Mouse (Mus musculus): ENCODE data around the gene Irs3. TPM values are rescaled to one million over a fixed set of nuclear protein-coding genes. Genes with fewer than 3 reads are reported as not detected.

The Irs3 gene
- polyA plus RNA-seq, 1 experiment from 2014 or later = 0.22 TPM

DNA sequence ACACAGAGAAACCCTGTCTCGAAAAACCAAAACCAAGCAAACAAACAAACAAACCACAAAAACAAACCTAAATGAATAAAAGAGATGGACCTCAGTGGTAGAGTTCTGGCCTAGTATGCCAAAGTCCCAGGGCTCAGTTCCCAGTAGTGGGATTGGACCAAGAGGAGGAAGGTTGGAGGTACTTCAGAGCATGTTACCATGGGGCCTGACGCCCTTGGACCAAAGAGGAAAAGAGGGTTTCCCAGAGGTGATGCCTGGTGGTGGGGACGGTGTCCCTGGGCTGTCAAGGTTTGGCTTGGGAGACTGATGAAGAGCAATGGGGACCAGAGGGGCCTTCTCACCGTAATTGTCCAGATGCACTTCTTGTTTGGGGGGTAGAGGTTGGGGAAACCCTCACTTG is 35.5 kb downstream of the Irs3 start:
- peaks cover 2% of the 10 kb centered on the region; the same call in 1 of the 2 replicates for H3K27me3 ChIP-seq (ENCODE audit: control insufficient read depth, insufficient read depth, low read length)
- no peaks in the 10 kb centered on the region for H3K36me3 ChIP-seq (ENCODE audit: control insufficient read depth, insufficient read depth, low read length)
- no peak overlapping the region for H3K4me2 ChIP-seq (replicated peaks; ENCODE audit: low read depth, low read length)
- WGBS = 62% methylated on average over 4 of the region's 4 CpGs
- H3K9ac ChIP-seq (ENCODE audit: low read depth, low read length) = no peak overlapping the region; the same call in 1 of the 2 replicates
- ATAC-seq (ENCODE audit: low FRiP score) = no peak
- H3K4me3 ChIP-seq (ENCODE audit: low read depth, low read length) = no peak overlapping the region
- no peak for DNase-seq (ENCODE audit: low spot score)
- no peak overlapping the region for H3K27ac ChIP-seq (ENCODE audit: low read depth, low read length)
- peaks cover 13% of the 10 kb centered on the region; the same call in 1 of the 2 replicates for H3K4me1 ChIP-seq (replicated peaks; ENCODE audit: control insufficient read depth, insufficient read depth, low read length)
- H3K9me3 ChIP-seq (ENCODE audit: control insufficient read depth, low read length) = no peaks in the 10 kb centered on the region

GRCm38 (mm10) chr5:137609292-137609691 is 36.2 kb downstream of the Irs3 start:
- H3K9me3 ChIP-seq (ENCODE audit: control insufficient read depth, low read length) = no peaks in the 10 kb centered on the region
- H3K4me2 ChIP-seq (replicated peaks; ENCODE audit: low read depth, low read length) = no peak overlapping the region
- no peak overlapping the region for H3K4me3 ChIP-seq (ENCODE audit: low read depth, low read length)
- no peak overlapping the region for H3K27ac ChIP-seq (ENCODE audit: low read depth, low read length)
- H3K36me3 ChIP-seq (ENCODE audit: control insufficient read depth, insufficient read depth, low read length) = no peaks in the 10 kb centered on the region
- H3K4me1 ChIP-seq (replicated peaks; ENCODE audit: control insufficient read depth, insufficient read depth, low read length) = peaks cover 13% of the 10 kb centered on the region; the same call in 1 of the 2 replicates
- no peak overlapping the region for H3K9ac ChIP-seq (ENCODE audit: low read depth, low read length)
- 61% methylated on average over 3 of the region's 3 CpGs for WGBS
- no peak for DNase-seq (ENCODE audit: low spot score)
- H3K27me3 ChIP-seq (ENCODE audit: control insufficient read depth, insufficient read depth, low read length) = peaks cover 2% of the 10 kb centered on the region; the same call in 1 of the 2 replicates
- ATAC-seq (ENCODE audit: low FRiP score) = no peak

DNA sequence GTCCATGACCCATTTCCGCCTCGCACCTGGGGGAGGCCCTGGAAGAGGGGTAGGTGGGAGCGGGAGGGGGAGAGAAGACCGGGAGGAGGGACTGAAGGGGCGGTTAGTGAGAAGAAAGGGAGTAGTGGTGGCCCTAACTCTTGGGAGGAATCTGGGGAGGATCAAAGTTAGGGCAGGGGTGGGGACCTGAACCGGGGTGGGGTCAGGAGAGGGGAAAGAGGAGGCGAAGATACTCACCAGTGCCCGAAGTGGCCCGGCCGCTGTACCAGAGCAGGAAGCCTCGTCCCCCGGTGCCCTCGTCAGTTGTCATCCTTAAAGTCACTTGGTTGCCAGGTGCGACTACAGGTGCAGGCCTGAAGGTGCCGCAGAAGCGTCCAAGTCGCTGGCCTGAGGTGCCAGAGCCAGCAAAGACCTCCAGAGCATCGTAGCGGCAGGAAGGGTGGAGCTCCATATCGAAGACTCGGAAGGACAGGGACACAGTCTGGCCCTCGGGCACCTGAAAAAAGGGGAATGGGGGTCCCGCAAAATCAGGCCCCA is 36.8 kb downstream of the Irs3 start:
- peaks cover 13% of the 10 kb centered on the region; the same call in 1 of the 2 replicates for H3K4me1 ChIP-seq (replicated peaks; ENCODE audit: control insufficient read depth, insufficient read depth, low read length)

GRCm38 (mm10) chr5:137607860-137608653 is 37.5 kb downstream of the Irs3 start:
- peak overlapping the region; percentile 10; the same call in 1 of the 2 replicates for H3K4me3 ChIP-seq (ENCODE audit: low read depth, low read length)
- no peak overlapping the region for H3K27ac ChIP-seq (ENCODE audit: low read depth, low read length)
- WGBS = 16% methylated on average over 25 of the region's 26 CpGs
- peaks cover 2% of the 10 kb centered on the region; the same call in 1 of the 2 replicates for H3K27me3 ChIP-seq (ENCODE audit: control insufficient read depth, insufficient read depth, low read length)
- DNase-seq (ENCODE audit: low spot score) (no peak), ATAC-seq (ENCODE audit: low FRiP score) (no peak)
- peak overlapping the region; percentile 19 for H3K4me2 ChIP-seq (replicated peaks; ENCODE audit: low read depth, low read length)
- no peak overlapping the region for H3K9ac ChIP-seq (ENCODE audit: low read depth, low read length)
- H3K9me3 ChIP-seq (ENCODE audit: control insufficient read depth, low read length) = no peaks in the 10 kb centered on the region
- peaks cover 13% of the 10 kb centered on the region; the same call in 1 of the 2 replicates for H3K4me1 ChIP-seq (replicated peaks; ENCODE audit: control insufficient read depth, insufficient read depth, low read length)
- no peaks in the 10 kb centered on the region for H3K36me3 ChIP-seq (ENCODE audit: control insufficient read depth, insufficient read depth, low read length)

More for the DNA sequence above, 36.8 kb downstream of the Irs3 start:
- H3K9ac ChIP-seq (ENCODE audit: low read depth, low read length) = no peak overlapping the region
- WGBS = 18% methylated on average over 21 of the region's 23 CpGs
- ATAC-seq (ENCODE audit: low FRiP score) (no peak), DNase-seq (ENCODE audit: low spot score) (no peak)
- peak overlapping the region; percentile 19 for H3K4me2 ChIP-seq (replicated peaks; ENCODE audit: low read depth, low read length)
- peaks cover 2% of the 10 kb centered on the region; the same call in 1 of the 2 replicates for H3K27me3 ChIP-seq (ENCODE audit: control insufficient read depth, insufficient read depth, low read length)
- peak overlapping the region; percentile 10; the same call in 1 of the 2 replicates for H3K4me3 ChIP-seq (ENCODE audit: low read depth, low read length)
- no peak overlapping the region for H3K27ac ChIP-seq (ENCODE audit: low read depth, low read length)
- H3K9me3 ChIP-seq (ENCODE audit: control insufficient read depth, low read length) = no peaks in the 10 kb centered on the region
- H3K36me3 ChIP-seq (ENCODE audit: control insufficient read depth, insufficient read depth, low read length) = no peaks in the 10 kb centered on the region

DNA sequence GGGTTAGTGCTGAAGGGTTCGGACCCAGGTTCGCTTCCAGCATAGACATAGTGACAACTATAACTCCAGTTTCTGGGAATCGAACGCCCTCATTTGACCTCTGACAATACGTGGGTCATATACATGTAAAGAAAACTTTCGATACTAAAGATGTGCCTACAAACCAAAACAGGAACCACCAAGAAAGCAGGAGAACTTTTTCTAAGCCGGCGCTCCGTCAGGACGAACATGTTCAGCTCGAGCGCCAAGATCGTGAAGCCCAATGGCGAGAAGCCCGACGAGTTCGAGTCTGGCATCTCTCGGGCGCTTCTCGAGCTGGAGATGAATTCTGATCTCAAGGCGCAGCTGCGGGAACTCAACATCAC is 44.2 kb downstream of the Irs3 start:
- under 1% methylated on average over 22 of the region's 22 CpGs for WGBS
- Histone ChIP-seq H3K4me1 (replicated peaks; ENCODE audit: control insufficient read depth, insufficient read depth, low read length) (peaks cover 3% of the 10 kb centered on the region), H3K36me3 (ENCODE audit: control insufficient read depth, insufficient read depth, low read length) (no peaks in the 10 kb centered on the region), H3K27ac (ENCODE audit: low read depth, low read length) (no peak overlapping the region), H3K9ac (ENCODE audit: low read depth, low read length) (peak overlapping the region; percentile 32; the same call in 1 of the 2 replicates), H3K4me2 (replicated peaks; ENCODE audit: low read depth, low read length) (peak overlapping the region; percentile 73), H3K4me3 (ENCODE audit: low read depth, low read length) (peak overlapping the region; percentile 63), H3K9me3 (ENCODE audit: control insufficient read depth, low read length) (no peaks in the 10 kb centered on the region), H3K27me3 (ENCODE audit: control insufficient read depth, insufficient read depth, low read length) (no peaks in the 10 kb centered on the region)
- ATAC-seq (ENCODE audit: low FRiP score) = no peak
- no peak for DNase-seq (ENCODE audit: low spot score)

DNA sequence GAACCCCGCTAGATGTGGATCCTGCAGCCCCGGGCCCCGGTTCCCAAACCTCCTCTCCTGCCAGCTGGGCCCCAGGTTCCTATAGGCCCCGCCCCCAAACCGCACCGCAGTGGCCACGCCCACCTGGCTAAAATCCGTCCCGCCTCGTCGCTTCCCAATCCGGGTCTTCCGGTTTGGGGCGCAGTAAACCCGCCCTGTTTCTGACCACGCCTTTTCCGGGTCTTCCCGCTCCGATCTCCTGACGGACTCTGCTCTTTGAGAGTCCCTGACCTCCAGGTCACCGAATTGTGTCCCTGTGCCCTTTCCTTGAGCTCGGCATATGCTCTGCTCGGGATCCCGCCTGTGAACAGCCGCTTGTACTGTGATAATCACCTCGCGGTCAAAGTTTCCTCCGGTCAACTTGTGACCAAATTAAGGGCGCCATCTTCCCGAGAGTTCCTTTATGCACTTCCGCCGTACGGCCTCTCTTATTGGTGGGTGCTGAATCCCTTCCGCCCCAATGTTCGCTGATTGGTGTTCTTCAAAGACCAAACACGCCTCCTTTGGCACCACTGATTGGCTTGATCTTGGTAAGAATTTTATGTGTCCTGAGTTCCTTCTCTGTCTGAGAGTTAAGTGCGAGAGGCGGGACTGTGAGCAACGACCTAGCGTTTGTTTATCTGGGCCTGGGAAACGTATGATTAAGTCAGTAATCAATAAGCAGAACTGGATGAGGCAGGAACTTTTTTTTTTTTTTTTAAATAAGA is 44.7 kb downstream of the Irs3 start, which contains the start of gene Mospd3:
Mospd3 (minus strand) TSS at position 440 of the 746 bp plus-strand sequence.
- ATAC-seq (ENCODE audit: low FRiP score) (peak; percentile 97), DNase-seq (ENCODE audit: low spot score) (peak; percentile 96)
- peak within 1 kb of the TSS; percentile 80 for H3K27ac ChIP-seq (ENCODE audit: low read depth, low read length)
- peaks cover 3% of the 10 kb centered on the region for H3K4me1 ChIP-seq (replicated peaks; ENCODE audit: control insufficient read depth, insufficient read depth, low read length)
- peak within 1 kb of the TSS; percentile 63 for H3K4me3 ChIP-seq (ENCODE audit: low read depth, low read length)
- no peaks in the 10 kb centered on the region for H3K9me3 ChIP-seq (ENCODE audit: control insufficient read depth, low read length)
- under 1% methylated on average over 41 of the region's 41 CpGs for WGBS
- peak within 1 kb of the TSS; percentile 94 for H3K4me2 ChIP-seq (replicated peaks; ENCODE audit: low read depth, low read length)
- H3K27me3 ChIP-seq (ENCODE audit: control insufficient read depth, insufficient read depth, low read length) = no peaks in the 10 kb centered on the region
- peak within 1 kb of the TSS; percentile 83 for H3K9ac ChIP-seq (ENCODE audit: low read depth, low read length)
- no peaks in the 10 kb centered on the region for H3K36me3 ChIP-seq (ENCODE audit: control insufficient read depth, insufficient read depth, low read length)

- Histone ChIP-seq H3K4me2 (replicated peaks; ENCODE audit: low read depth, low read length) (peak overlapping the region; percentile 94), H3K4me3 (ENCODE audit: low read depth, low read length) (peak overlapping the region; percentile 63), H3K4me1 (replicated peaks; ENCODE audit: control insufficient read depth, insufficient read depth, low read length) (peaks cover 3% of the 10 kb centered on the region), H3K27ac (ENCODE audit: low read depth, low read length) (peak overlapping the region; percentile 47; the same call in 1 of the 2 replicates), H3K36me3 (ENCODE audit: control insufficient read depth, insufficient read depth, low read length) (no peaks in the 10 kb centered on the region), H3K9ac (ENCODE audit: low read depth, low read length) (peak overlapping the region; percentile 83), H3K9me3 (ENCODE audit: control insufficient read depth, low read length) (no peaks in the 10 kb centered on the region), H3K27me3 (ENCODE audit: control insufficient read depth, insufficient read depth, low read length) (no peaks in the 10 kb centered on the region)
- no peak for DNase-seq (ENCODE audit: low spot score)
- ATAC-seq (ENCODE audit: low FRiP score) = no peak; the same call in 1 of the 2 replicates
- 2% methylated on average over 18 of the region's 19 CpGs for WGBS
Observed at GRCm38 (mm10) chr5:137600281-137600618, 45.3 kb downstream of the Irs3 start.

DNA sequence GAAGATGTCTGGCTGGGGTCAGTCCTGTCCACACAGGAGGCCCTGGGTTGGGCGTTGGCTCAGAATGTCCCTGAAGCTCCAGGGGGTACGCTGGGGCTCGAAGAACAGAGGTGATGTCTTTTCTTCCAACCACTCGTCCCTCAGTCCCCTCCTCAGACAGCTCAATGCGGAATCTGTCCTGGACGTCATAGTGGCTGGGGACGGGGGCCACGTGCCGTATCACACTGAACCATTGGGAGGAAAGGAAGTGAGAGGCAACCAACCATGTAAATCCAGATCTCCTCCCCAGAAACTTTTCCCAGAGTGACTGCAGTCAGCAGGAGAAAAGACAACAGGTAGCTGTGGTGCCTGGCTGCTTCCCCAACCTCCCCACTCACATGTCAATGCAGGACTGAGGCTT is 45.9 kb downstream of the Irs3 start:
- no peak overlapping the region for H3K27ac ChIP-seq (ENCODE audit: low read depth, low read length)

More for the DNA sequence above, 45.9 kb downstream of the Irs3 start:
- peak overlapping the region; percentile 83 for H3K9ac ChIP-seq (ENCODE audit: low read depth, low read length)
- no peaks in the 10 kb centered on the region for H3K36me3 ChIP-seq (ENCODE audit: control insufficient read depth, insufficient read depth, low read length)
- H3K27me3 ChIP-seq (ENCODE audit: control insufficient read depth, insufficient read depth, low read length) = no peaks in the 10 kb centered on the region
- H3K4me3 ChIP-seq (ENCODE audit: low read depth, low read length) = peak overlapping the region; percentile 63
- H3K4me2 ChIP-seq (replicated peaks; ENCODE audit: low read depth, low read length) = peak overlapping the region; percentile 94
- no peak for ATAC-seq (ENCODE audit: low FRiP score)
- peaks cover 3% of the 10 kb centered on the region for H3K4me1 ChIP-seq (replicated peaks; ENCODE audit: control insufficient read depth, insufficient read depth, low read length)
- 71% methylated on average over 9 of the region's 9 CpGs for WGBS
- no peak for DNase-seq (ENCODE audit: low spot score)
- no peaks in the 10 kb centered on the region for H3K9me3 ChIP-seq (ENCODE audit: control insufficient read depth, low read length)

All from hindbrain, embryonic 11.5 days (tissue).